In the genomic region with DNA sequence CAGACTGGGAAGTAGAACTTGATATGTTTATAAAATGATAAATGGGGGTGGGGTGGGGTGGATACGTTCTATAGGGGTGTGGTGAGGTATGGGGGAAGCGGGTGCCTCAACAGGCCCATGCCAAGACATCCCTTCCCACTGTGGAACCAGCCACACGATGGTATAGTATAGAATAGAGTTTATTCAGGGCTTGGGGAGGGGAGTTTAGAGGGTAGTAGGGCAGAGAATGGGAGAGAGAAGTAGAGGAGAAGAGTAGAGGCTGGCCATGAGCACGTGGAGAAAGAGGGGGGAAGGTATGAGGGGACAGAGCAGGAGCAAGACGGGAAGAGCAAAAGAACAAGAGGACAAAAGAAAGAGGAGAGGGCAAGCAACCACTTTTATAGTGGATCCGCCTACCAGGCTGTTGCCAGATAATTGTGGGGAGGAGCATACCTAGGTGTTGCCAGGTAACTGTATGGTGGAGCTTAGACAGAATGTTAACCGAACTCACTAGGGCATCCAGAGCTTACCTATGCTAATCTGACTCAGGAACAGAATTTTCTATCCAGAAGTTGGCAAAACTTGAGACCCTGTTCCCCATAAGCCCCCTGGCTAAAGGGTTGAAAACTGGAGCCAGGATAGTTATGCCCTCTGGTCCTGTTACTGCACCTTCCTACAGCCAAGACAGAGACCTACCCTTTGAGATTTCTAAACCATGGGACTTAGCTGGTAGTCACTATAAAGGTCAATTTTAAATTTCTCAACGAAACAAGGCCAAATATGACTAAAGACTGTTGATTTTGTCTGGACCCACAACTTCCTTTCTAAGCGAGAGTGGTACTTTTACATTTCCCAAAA, we compare ENCODE assay signal across 8 mouse cellular contexts. TPM values are rescaled to one million over a fixed set of nuclear protein-coding genes. Genes with fewer than 3 reads are reported as not detected.
DNase-seq lines count a peak whose midpoint lies in the region; ATAC-seq and TF ChIP-seq lines count a peak whose summit lies in the region.

No protein-coding gene starts in this region.

- H3K9ac ChIP-seq in heart, embryonic 11.5 days (ENCODE audit: low read depth, low read length) = peak overlapping the region; percentile 71; the same call in 1 of the 2 replicates
- peak overlapping the region; percentile 67 for H3K9ac ChIP-seq in heart, postnatal 0 days (replicated peaks; ENCODE audit: low read depth, low read length)

- ATAC-seq in heart, embryonic 11.5 days (replicated peaks; ENCODE audit: insufficient number of reproducible peaks, low FRiP score, low TSS enrichment) = no peak
- ATAC-seq in heart, postnatal 0 days (ENCODE audit: insufficient read depth, low read depth) = peak; percentile 38; the same call in 1 of the 2 replicates

- no peak for TF ChIP-seq CTCF in heart, postnatal 0 days (IDR thresholded peaks at IDR 0.05; ENCODE audit: low read depth)

- WGBS in heart, embryonic 11.5 days (ENCODE audit: insufficient replicate concordance) = 60% methylated on average over 9 of the region's 9 CpGs
- WGBS in heart, postnatal 0 days = 65% methylated on average over 9 of the region's 9 CpGs
- 71% methylated on average over 9 of the region's 9 CpGs for WGBS in macrophage (ENCODE audit: missing documents)

- H3K27me3 ChIP-seq in heart, embryonic 11.5 days (ENCODE audit: control insufficient read depth, insufficient read depth, low read length) = no peaks in the 10 kb centered on the region
- H3K27me3 ChIP-seq in heart, postnatal 0 days (ENCODE audit: control insufficient read depth, insufficient read depth, low read length) = no peaks in the 10 kb centered on the region

- H3K27ac ChIP-seq in heart, embryonic 11.5 days (ENCODE audit: low read depth, low read length) = no peak overlapping the region
- H3K27ac ChIP-seq in heart, postnatal 0 days (ENCODE audit: low read depth) = no peak overlapping the region
- no peak overlapping the region for H3K27ac ChIP-seq in macrophage

- no peak for DNase-seq in heart, postnatal 4 days
- peak; percentile 11 for DNase-seq in Muller cell, postnatal 12 days (ENCODE audit: inconsistent ontology term)
- DNase-seq in heart, postnatal 0 days (ENCODE audit: low spot score) = no peak
- no peak for DNase-seq in layer of hippocampus, adult 9-11 months
- no peak for DNase-seq in ovary, adult 18-20 months (ENCODE audit: low spot score)
- DNase-seq in cerebellum, adult 11-12 months = no peak

- no peaks in the 10 kb centered on the region for H3K79me2 ChIP-seq in macrophage (ENCODE audit: inconsistent target)

- H3K4me2 ChIP-seq in heart, embryonic 11.5 days = peak overlapping the region; percentile 74
- H3K4me2 ChIP-seq in heart, postnatal 0 days (ENCODE audit: low read depth, low read length) = peak overlapping the region; percentile 78

- no peaks in the 10 kb centered on the region for H3K9me3 ChIP-seq in heart, embryonic 11.5 days (replicated peaks; ENCODE audit: control insufficient read depth, low read length)
- H3K9me3 ChIP-seq in heart, postnatal 0 days (replicated peaks; ENCODE audit: control insufficient read depth, low read length) = no peaks in the 10 kb centered on the region

- no peaks in the 10 kb centered on the region for H3K36me3 ChIP-seq in heart, embryonic 11.5 days (ENCODE audit: control insufficient read depth, insufficient read depth, low read length)
- H3K36me3 ChIP-seq in heart, postnatal 0 days (replicated peaks; ENCODE audit: control insufficient read depth, insufficient read depth, low read length) = no peaks in the 10 kb centered on the region
- H3K36me3 ChIP-seq in macrophage (ENCODE audit: inconsistent target) = no peaks in the 10 kb centered on the region

- peak overlapping the region; percentile 57 for H3K4me3 ChIP-seq in heart, embryonic 11.5 days (ENCODE audit: low read depth, low read length)
- peak overlapping the region; percentile 64 for H3K4me3 ChIP-seq in heart, postnatal 0 days (ENCODE audit: low read depth, low read length)
- peak overlapping the region; percentile 49 for H3K4me3 ChIP-seq in macrophage (ENCODE audit: inconsistent target)

- no peaks in the 10 kb centered on the region for H3K4me1 ChIP-seq in heart, embryonic 11.5 days (ENCODE audit: control insufficient read depth, insufficient read depth, low read length)
- H3K4me1 ChIP-seq in heart, postnatal 0 days (ENCODE audit: control insufficient read depth, insufficient read depth) = 0 out of 2 replicates have a peak, but pooled peaks cover 3% of the 10 kb centered on the region

- TF ChIP-seq EP300 in heart, postnatal 0 days (IDR thresholded peaks at IDR 0.05; ENCODE audit: low read depth) = no peak

RNA-seq across cellular contexts. Expression of gene Zfp108, which starts 0.6 kb away (rescaled TPM):
- 1.5 and 2.1 TPM in 2 replicates for polyA plus RNA-seq in heart, embryonic 11.5 days (2014; fragmentation: Nextera tagmentation; extraction: Ambion mirVana)
- 1 to 10 TPM; 1.2 to 1.4 TPM for total RNA-seq in heart, postnatal 4 days (2021)
- total RNA-seq in heart, postnatal 0 days (2014; rRNA removed; ENCODE audit: low replicate concordance) = 1.1 and 2.5 TPM in 2 replicates
- 1.1 and 1.5 TPM in 2 replicates for polyA plus RNA-seq in heart, postnatal 0 days (2015; fragmentation: Nextera tagmentation; extraction: Ambion mirVana)
- total RNA-seq in macrophage (2018; cell fraction: chromatin; rRNA removed) = 1 to 10 TPM in 16 of 26 experiments, under 1 TPM in 8, not detected in 2; 0.31 to 7.5 (median 1.6) TPM
- total RNA-seq in macrophage (2018; cell fraction: cytosol; rRNA removed) = 1 to 10 TPM in 13 of 26 experiments, under 1 TPM in 12, not detected in 1; 0.09 to 1.8 (median 1.0) TPM
- total RNA-seq in macrophage (2018; cell fraction: nucleus; rRNA removed) = 1 to 10 TPM in 12 of 26 experiments, under 1 TPM in 10, not detected in 4; 0.23 to 5.0 (median 1.2) TPM
- 1.1 to 2.5 TPM (median 1.6 TPM) in 3 replicates for polyA plus RNA-seq in macrophage (2018)

RNA-seq across cellular contexts. Expression of gene Zfp93, which starts 16.2 kb away (rescaled TPM):
- 5.8 and 7.3 TPM in 2 replicates for polyA plus RNA-seq in heart, embryonic 11.5 days (2014; fragmentation: Nextera tagmentation; extraction: Ambion mirVana)
- total RNA-seq in heart, postnatal 4 days (2021) = 1 to 10 TPM; 3.7 to 4.8 TPM
- 6.8 and 7.8 TPM in 2 replicates for total RNA-seq in heart, postnatal 0 days (2014; rRNA removed; ENCODE audit: low replicate concordance)
- polyA plus RNA-seq in heart, postnatal 0 days (2015; fragmentation: Nextera tagmentation; extraction: Ambion mirVana) = 4.1 and 5.0 TPM in 2 replicates
- total RNA-seq in macrophage (2018; cell fraction: chromatin; rRNA removed) = 1 to 10 TPM in 7 of 26 experiments, under 1 TPM in 15, not detected in 4; 0.18 to 2.7 (median 0.80) TPM
- total RNA-seq in macrophage (2018; cell fraction: cytosol; rRNA removed) = under 1 TPM; 0.09 to 0.82 (median 0.44) TPM
- 1 to 10 TPM in 3 of 26 experiments, under 1 TPM in 20, not detected in 3; 0.20 to 8.6 (median 0.44) TPM for total RNA-seq in macrophage (2018; cell fraction: nucleus; rRNA removed)
- 0.32 to 0.66 TPM (median 0.48 TPM) in 3 replicates for polyA plus RNA-seq in macrophage (2018)

RNA-seq across cellular contexts. Expression of gene Zfp109, which starts 16.6 kb away (rescaled TPM):
- 3.6 and 3.9 TPM in 2 replicates for polyA plus RNA-seq in heart, embryonic 11.5 days (2014; fragmentation: Nextera tagmentation; extraction: Ambion mirVana)
- 1 to 10 TPM; 1.1 to 1.2 TPM for total RNA-seq in heart, postnatal 4 days (2021)
- 2.7 and 6.6 TPM in 2 replicates for total RNA-seq in heart, postnatal 0 days (2014; rRNA removed; ENCODE audit: low replicate concordance)
- polyA plus RNA-seq in heart, postnatal 0 days (2015; fragmentation: Nextera tagmentation; extraction: Ambion mirVana) = 1.1 and 1.2 TPM in 2 replicates
- 1 to 10 TPM in 19 of 26 experiments, under 1 TPM in 6, not detected in 1; 0.41 to 7.4 (median 2.4) TPM for total RNA-seq in macrophage (2018; cell fraction: chromatin; rRNA removed)
- 1 to 10 TPM in 19 of 26 experiments, under 1 TPM in 7; 0.33 to 2.6 (median 1.3) TPM for total RNA-seq in macrophage (2018; cell fraction: cytosol; rRNA removed)
- total RNA-seq in macrophage (2018; cell fraction: nucleus; rRNA removed) = 1 to 10 TPM in 19 of 26 experiments, under 1 TPM in 7; 0.23 to 5.1 (median 2.0) TPM
- 0.92 to 1.6 TPM (median 1.1 TPM) in 3 replicates for polyA plus RNA-seq in macrophage (2018)

RNA-seq across cellular contexts. Expression of gene Zfp111, which starts 42.8 kb away (rescaled TPM):
- polyA plus RNA-seq in heart, embryonic 11.5 days (2014; fragmentation: Nextera tagmentation; extraction: Ambion mirVana) = 7.7 and 8.3 TPM in 2 replicates
- 10 to 100 TPM in 1 of 2 experiments, 1 to 10 TPM in 1; 8.2 to 10.3 TPM for total RNA-seq in heart, postnatal 4 days (2021)
- 2.2 and 3.5 TPM in 2 replicates for total RNA-seq in heart, postnatal 0 days (2014; rRNA removed; ENCODE audit: low replicate concordance)
- polyA plus RNA-seq in heart, postnatal 0 days (2015; fragmentation: Nextera tagmentation; extraction: Ambion mirVana) = 2.4 and 2.7 TPM in 2 replicates
- total RNA-seq in macrophage (2018; cell fraction: chromatin; rRNA removed) = 10 to 100 TPM in 19 of 26 experiments, 1 to 10 TPM in 7; 5.1 to 29.5 (median 13.7) TPM
- 1 to 10 TPM; 1.7 to 6.9 (median 4.7) TPM for total RNA-seq in macrophage (2018; cell fraction: cytosol; rRNA removed)
- 10 to 100 TPM in 10 of 26 experiments, 1 to 10 TPM in 16; 3.8 to 22.3 (median 7.6) TPM for total RNA-seq in macrophage (2018; cell fraction: nucleus; rRNA removed)
- 3.9 to 7.1 TPM (median 4.4 TPM) in 3 replicates for polyA plus RNA-seq in macrophage (2018)

RNA-seq across cellular contexts. Expression of gene Zfp61, which starts 47.0 kb away (rescaled TPM):
- polyA plus RNA-seq in heart, embryonic 11.5 days (2014; fragmentation: Nextera tagmentation; extraction: Ambion mirVana) = 16.4 and 18.1 TPM in 2 replicates
- total RNA-seq in heart, postnatal 4 days (2021) = 1 to 10 TPM; 4.2 to 6.6 TPM
- total RNA-seq in heart, postnatal 0 days (2014; rRNA removed; ENCODE audit: low replicate concordance) = 3.4 and 14.6 TPM in 2 replicates
- 6.7 and 6.8 TPM in 2 replicates for polyA plus RNA-seq in heart, postnatal 0 days (2015; fragmentation: Nextera tagmentation; extraction: Ambion mirVana)
- total RNA-seq in macrophage (2018; cell fraction: chromatin; rRNA removed) = 10 to 100 TPM in 18 of 26 experiments, 1 to 10 TPM in 8; 2.3 to 38.1 (median 15.0) TPM
- 1 to 10 TPM in 25 of 26 experiments, under 1 TPM in 1; 0.72 to 7.8 (median 4.6) TPM for total RNA-seq in macrophage (2018; cell fraction: cytosol; rRNA removed)
- 10 to 100 TPM in 11 of 26 experiments, 1 to 10 TPM in 15; 1.0 to 29.1 (median 6.0) TPM for total RNA-seq in macrophage (2018; cell fraction: nucleus; rRNA removed)
- 5.6 to 8.2 TPM (median 7.2 TPM) in 3 replicates for polyA plus RNA-seq in macrophage (2018)
